Mouse (Mus musculus): ENCODE results near the gene Adtrp. TPM values are rescaled to one million over a fixed set of nuclear protein-coding genes. Genes with fewer than 3 reads are reported as not detected.

Adtrp gene
- not detected for polyA plus RNA-seq (2017; shearing (Covaris generic))

DNA sequence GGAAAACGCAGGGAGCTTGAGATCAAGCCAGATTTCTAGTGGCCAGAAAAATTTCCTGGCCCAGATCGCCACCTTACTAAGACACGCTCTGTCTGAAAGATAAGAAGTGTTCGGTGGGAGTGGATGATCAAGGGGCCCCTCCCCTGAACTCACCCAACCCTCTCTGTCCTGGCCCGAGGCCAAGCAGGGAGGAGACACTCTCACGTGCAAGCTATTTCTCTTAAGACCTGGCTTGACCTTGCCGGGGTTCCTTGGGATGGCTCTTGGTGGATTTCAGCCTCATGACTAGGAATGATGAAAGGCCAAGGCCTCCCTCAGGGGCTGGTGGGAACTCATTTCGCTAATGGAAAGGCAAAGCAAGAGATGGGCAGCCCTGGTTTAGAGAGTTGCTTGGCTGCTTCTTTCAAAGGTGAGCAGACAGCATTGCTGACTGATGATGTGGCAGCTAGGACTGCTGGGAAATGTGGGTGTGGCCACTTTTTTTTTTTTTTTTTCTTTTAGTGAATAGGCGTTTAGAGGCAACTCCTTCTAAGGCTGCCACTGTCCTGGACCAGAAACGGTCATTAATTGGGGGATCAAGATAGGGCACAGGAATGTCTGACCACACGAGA lies at the start of gene Adtrp:
Gene Adtrp (minus strand): TSS at position 169 of the 611 bp plus-strand sequence.

Other genes starting within 250 kb of the Adtrp start
- 8.5 TPM for gene Tmem170b, start 241.8 kb downstream of the Adtrp start, polyA plus RNA-seq (2017; shearing (Covaris generic))
- gene Hivep1, start 204.3 kb upstream of the Adtrp start, polyA plus RNA-seq (2017; shearing (Covaris generic)) = 18.4 TPM

Measured in CD4-positive, CD25-positive, alpha-beta regulatory T cell (primary cell).